Mouse (Mus musculus) testis, adult 2 months (tissue): Measurements from ENCODE around the gene Apol9a. TPM values are rescaled to one million over a fixed set of nuclear protein-coding genes. Genes with fewer than 3 reads are reported as not detected.

Source experiments
- H3K27ac ChIP-seq: fragments of 200-500 bp; 2 replicates; pipeline ENCODE4 v1.5.1; 2012; ENCODE audit warnings: low read depth, low read length; ENCODE audit not compliant: control insufficient read depth, insufficient read depth
- H3K27me3 ChIP-seq: fragments of 200-500 bp; 2 replicates; pipeline ENCODE4 v1.6.1; 2012; ENCODE audit warnings: mild to moderate bottlenecking, low read length, moderate library complexity; ENCODE audit not compliant: control insufficient read depth, insufficient read depth
- H3K36me3 ChIP-seq: fragments of 200-500 bp; 2 replicates; pipeline ENCODE4 v1.6.1; 2012; ENCODE audit warnings: mild to moderate bottlenecking, low read length; ENCODE audit not compliant: control insufficient read depth, insufficient read depth
- H3K4me1 ChIP-seq: fragments of 200-500 bp; 2 replicates; pipeline ENCODE4 v1.6.1; 2012; ENCODE audit warnings: low read length; ENCODE audit not compliant: control insufficient read depth, insufficient read depth
- H3K4me3 ChIP-seq: fragments of 200-500 bp; 2 replicates; pipeline ENCODE4 v1.5.1; 2012; ENCODE audit warnings: low read depth, mild to moderate bottlenecking, low read length, moderate library complexity, mixed read lengths; ENCODE audit not compliant: control insufficient read depth
- CTCF ChIP-seq: fragments of 200-500 bp; IDR thresholded peaks from 2 replicates; pipeline ENCODE4 v1.5.1; 2012; ENCODE audit warnings: low read depth, mild to moderate bottlenecking, inconsistent platforms, low read length, moderate library complexity; ENCODE audit not compliant: control insufficient read depth, insufficient read depth, insufficient replicate concordance
- POLR2A ChIP-seq: fragments of 200-500 bp; IDR thresholded peaks from 2 replicates; pipeline ENCODE4 v1.6.1; 2012; ENCODE audit warnings: low read depth, mild to moderate bottlenecking, inconsistent platforms, low read length, moderate library complexity; ENCODE audit not compliant: control insufficient read depth
- polyA plus RNA-seq: library from polyadenylated mRNA; depleted of rRNA; stranded (reverse); fragments of >200 nt; gene quantifications from 2 replicates; pipeline ENCODE4 v1.2.3, GENCODE M21; 2012

The Apol9a gene
- polyA plus RNA-seq, 1 experiment: 0.07 TPM

- TF ChIP-seq CTCF (peak; percentile 96), POLR2A (0 out of 2 replicates have a peak, but pooled peaks have one; percentile 28)
- no peak overlapping the region; the same call in 1 of the 2 replicates for H3K27ac ChIP-seq
- no peaks in the 10 kb centered on the region for H3K36me3 ChIP-seq
- H3K27me3 ChIP-seq: no peaks in the 10 kb centered on the region
- peak overlapping the region; percentile 23 for H3K4me3 ChIP-seq
- peaks cover 39% of the 10 kb centered on the region for H3K4me1 ChIP-seq
Measured at GRCm38 (mm10) chr15:77368148-77368547, 42.8 kb downstream of the Apol9a start.

DNA sequence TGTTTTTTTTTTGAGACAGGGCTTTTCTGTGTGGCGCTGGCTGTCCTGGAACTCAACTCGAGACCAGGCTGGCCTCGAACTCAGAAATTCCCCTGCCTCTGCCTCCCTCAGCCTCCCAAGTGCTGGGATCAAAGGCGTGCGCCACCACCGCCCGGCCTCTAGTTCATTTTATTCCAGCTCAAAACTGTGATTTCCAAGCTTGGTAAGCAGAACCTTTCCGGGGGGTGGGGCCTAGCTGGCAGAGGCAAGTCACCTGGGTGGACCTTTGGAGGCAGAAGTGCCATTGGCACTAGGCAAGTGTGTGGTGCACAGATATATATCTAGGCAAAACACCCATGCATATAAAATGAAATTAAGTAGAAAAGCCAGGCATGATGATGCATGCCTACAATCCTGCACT is 43.4 kb downstream of the Apol9a start:
- Histone ChIP-seq H3K4me3 (no peak overlapping the region), H3K27me3 (no peaks in the 10 kb centered on the region), H3K4me1 (peaks cover 39% of the 10 kb centered on the region), H3K36me3 (no peaks in the 10 kb centered on the region), H3K27ac (no peak overlapping the region; the same call in 1 of the 2 replicates)
- 0 out of 2 replicates have a peak, but pooled peaks have one; percentile 15 for TF ChIP-seq POLR2A
- TF ChIP-seq CTCF: no peak

- Histone ChIP-seq H3K4me1 (peaks cover 39% of the 10 kb centered on the region), H3K27me3 (no peaks in the 10 kb centered on the region), H3K36me3 (no peaks in the 10 kb centered on the region), H3K4me3 (peak overlapping the region; percentile 2), H3K27ac (peak overlapping the region; percentile 67)
- TF ChIP-seq POLR2A: no peak
- peak; percentile 29; the same call in 1 of the 2 replicates for TF ChIP-seq CTCF
Measured at GRCm38 (mm10) chr15:77366706-77367484, 44.0 kb downstream of the Apol9a start.

DNA sequence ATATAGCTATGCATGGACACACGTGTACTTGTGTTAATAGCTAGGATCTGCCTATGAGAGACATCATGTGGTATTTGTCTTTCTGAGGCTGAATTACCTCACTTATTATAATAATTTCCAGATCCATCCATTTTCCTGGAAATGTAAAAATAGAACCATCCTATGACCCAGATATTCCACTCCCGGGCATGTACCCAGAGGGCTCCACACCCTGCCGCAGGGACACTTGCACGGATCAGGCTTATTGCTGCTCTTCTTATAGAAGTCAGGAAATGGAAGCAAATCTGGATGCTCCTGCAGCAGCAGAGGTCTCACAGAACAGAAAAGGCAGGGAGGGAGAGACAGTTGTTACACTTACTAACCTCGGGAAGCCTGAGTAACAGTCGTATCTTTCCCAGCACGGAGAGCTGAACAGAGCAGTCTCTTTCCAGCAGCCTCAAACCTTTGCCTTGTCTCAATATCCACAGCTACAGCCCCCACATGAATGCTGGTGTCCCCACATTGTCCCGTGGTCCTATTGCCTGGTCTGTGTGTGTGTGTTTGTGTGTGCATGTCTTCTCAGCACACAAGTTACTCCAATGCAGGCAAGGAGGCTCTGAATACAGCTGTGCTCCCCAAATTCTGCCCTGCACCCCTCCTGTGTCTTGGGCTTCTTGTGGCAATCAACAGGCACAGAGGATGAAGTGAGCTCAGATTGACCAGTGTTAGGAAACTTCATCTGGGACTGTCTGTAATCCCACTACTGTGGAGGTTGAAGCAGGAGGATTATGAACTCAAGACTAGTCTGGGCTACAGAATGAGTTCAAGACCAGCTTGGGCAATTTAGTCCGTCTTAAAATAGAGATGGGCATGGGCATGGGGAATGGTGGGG is 45.0 kb downstream of the Apol9a start:
- Histone ChIP-seq H3K4me3 (no peak overlapping the region), H3K4me1 (peaks cover 33% of the 10 kb centered on the region), H3K27ac (peak overlapping the region; percentile 40; the same call in 1 of the 2 replicates), H3K36me3 (no peaks in the 10 kb centered on the region), H3K27me3 (no peaks in the 10 kb centered on the region)
- TF ChIP-seq POLR2A: no peak
- no peak for TF ChIP-seq CTCF

GRCm38 (mm10) chr15:77364026-77364425 is 46.9 kb downstream of the Apol9a start:
- Histone ChIP-seq H3K4me3 (no peak overlapping the region), H3K4me1 (peaks cover 26% of the 10 kb centered on the region), H3K36me3 (no peaks in the 10 kb centered on the region), H3K27ac (no peak overlapping the region), H3K27me3 (peaks cover 3% of the 10 kb centered on the region; the same call in 1 of the 2 replicates)
- TF ChIP-seq POLR2A: no peak
- no peak for TF ChIP-seq CTCF

DNA sequence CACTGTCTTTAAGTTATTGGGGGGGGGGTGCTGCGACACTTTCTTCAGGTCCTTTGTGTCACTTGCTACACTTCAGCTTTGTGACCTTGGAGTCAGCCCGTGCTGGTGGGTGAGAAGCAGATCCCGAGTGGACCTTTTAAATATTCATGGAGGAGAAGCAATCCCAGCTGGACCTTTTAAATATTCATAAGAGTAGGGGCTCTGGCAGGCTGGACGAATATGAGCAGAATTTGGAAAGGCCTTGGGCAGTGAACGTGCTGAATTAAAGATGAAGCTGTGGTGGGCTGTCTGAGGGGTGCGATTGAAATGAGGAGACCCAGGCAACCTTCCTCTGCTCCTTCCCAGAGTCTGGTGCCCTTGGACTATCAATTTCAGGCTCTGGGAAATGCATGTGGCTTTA is 47.4 kb downstream of the Apol9a start:
- Histone ChIP-seq H3K27ac (no peak overlapping the region), H3K4me1 (peaks cover 24% of the 10 kb centered on the region)

GRCm38 (mm10) chr15:77362952-77363351 is 48.0 kb downstream of the Apol9a start:
- Histone ChIP-seq H3K36me3 (no peaks in the 10 kb centered on the region), H3K4me3 (no peak overlapping the region), H3K27ac (no peak overlapping the region), H3K4me1 (peaks cover 21% of the 10 kb centered on the region), H3K27me3 (peaks cover 3% of the 10 kb centered on the region; the same call in 1 of the 2 replicates)
- TF ChIP-seq CTCF (no peak), POLR2A (no peak)

More for the DNA sequence above, 47.4 kb downstream of the Apol9a start:
- Histone ChIP-seq H3K36me3 (no peaks in the 10 kb centered on the region), H3K4me3 (no peak overlapping the region), H3K27me3 (peaks cover 3% of the 10 kb centered on the region; the same call in 1 of the 2 replicates)
- TF ChIP-seq CTCF (no peak), POLR2A (no peak)
